Mouse (Mus musculus) monocyte, adult 59 days (primary cell): Measurements from ENCODE around the gene Tmem126a. TPM values are rescaled to one million over a fixed set of nuclear protein-coding genes. Genes with fewer than 3 reads are reported as not detected.

Experiments
- total RNA-seq, 2 experiments: library from RNA; stranded (reverse); gene quantifications; one replicate each; pipeline ENCODE4 v1.2.4; 2023

Tmem126a gene
- 10 to 100 TPM; 20.9 to 34.8 TPM for total RNA-seq

DNA sequence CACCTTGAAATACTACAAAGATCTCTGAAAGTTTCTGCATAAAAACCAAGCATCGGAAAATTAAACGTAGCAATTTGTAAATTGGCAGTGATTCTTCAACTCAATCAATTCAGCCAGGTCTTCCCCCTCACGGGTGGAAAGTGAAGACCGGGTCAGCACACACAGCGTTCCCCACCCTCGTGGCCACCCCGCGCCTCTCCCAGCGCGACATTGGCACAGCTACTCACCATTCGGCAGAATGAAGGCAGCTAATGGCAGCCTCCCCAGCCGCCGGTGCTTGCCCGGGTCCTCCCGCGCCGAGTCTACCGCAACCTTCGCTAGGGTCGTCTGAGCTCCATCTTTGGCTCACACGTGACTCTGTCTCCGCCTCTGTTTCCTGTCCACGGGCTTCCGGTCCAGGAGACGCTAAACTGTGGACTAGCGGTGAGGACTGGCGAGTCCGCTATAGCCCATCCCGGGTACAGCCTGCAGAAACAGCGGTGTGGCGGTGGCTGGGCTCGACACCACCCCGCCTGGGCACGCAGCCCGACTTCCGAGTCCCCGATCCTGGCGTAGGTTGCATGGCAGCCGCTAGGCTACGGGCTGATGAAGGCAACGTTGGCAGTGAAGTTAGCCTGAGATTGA is at the start of gene Tmem126a:
TSS of gene Tmem126a (minus strand) at position 385 of the 624 bp plus-strand sequence.

DNA sequence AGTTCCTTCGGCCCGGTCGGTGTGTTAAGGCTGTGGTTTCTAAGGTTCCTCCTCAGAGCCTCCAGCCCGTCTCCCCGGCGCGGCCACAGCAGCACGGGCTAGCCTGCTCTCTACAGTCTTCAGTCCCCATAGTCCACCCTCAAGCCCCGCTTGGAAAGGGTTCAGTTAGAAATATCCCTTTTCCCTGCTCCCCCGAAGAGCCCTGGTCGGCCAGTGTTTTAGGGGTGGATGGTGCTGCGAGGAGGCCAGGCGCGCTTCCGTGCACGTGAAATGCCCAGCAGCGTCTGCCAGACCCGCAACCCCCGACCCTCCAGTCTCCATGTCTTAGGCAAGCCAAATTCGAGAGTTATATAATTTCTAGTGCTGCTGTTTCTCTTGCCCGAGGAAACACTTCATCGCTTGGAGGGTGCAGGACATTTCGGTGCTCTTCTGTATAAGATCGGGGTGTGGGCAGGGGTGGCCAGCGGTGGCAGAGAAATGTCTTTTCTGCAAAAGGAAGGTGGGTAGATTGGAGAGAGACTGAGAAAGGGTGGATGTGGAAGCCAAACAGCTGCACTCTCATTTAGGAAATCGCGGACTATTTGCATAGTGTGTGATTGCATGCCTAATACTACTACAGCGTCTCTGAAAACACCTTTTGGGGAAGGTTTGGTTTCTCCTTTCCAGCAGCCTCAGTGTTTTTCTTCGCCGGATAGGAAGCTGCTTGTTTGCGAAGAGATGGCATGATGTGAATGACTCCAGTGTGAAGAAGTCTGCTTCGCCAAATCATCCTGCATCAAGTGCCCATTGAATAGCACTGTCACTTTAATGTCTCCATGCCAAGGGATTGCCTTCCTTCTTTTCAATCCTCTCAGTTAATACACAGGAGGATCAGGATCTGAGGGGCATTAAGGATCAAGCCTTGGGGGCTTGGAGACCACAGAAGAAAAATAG is 19.6 kb upstream of the Tmem126a start, which contains the start of gene Dlg2:
TSS of gene Dlg2 (plus strand) at position 360 of the 933 bp plus-strand sequence.

DNA sequence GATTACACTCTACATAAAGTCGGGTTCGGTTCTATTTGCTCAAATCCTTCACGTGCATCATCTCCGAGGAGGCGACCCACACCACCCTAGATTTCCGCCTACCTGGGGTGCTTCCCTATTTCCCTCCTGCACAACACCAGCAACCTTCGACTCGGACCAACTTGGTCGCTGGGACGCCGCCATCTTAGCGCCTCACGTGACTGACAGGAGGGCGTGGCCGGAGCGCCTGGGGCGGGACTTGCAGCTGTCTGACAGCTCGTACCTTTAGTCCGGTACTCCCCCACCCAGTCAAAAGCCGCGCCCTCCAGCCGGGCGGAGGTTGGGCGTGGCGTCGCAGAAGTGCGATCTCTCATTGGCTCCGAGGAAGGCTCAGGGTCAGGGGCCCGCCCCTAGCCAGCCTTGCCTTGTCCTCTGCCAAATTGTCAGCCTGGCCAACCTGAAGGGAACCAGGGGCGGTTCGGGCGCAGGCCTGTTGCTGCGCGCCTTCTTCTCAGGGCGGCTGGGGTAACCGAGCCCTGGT is 18.8 kb upstream of the Tmem126a start, which contains the start of gene Tmem126b:
TSS of gene Tmem126b (minus strand) at position 209 of the 520 bp plus-strand sequence.

DNA sequence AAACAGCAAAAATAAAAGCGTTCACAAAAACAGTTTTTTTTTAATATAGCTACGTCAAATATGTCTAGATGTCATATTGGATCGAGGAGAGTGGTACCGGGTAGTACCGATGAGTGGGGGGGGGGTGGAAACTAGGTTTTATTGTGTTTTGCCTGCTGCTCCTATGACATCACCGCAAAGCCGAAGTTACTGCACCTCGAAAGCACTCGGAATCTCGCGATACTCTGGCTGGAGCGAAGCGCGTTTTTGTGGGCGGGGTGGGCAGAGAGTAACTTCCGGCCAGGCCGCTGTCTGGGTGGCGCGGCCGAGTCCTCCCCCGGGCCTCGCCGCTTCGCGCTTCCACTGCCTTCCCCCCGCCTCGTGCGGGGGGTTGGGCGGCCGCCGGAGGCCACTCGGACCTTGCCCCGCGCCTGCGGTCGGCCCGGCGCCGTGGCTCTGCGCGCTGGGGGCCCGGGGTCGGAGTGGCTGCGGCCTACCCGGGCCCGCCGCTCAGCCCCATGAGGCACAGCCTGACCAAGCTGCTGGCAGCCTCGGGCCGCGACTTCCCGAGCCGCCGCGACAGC is 14.4 kb downstream of the Tmem126a start, which contains the start of gene Crebzf:
TSS of gene Crebzf (plus strand) at position 212 of the 563 bp plus-strand sequence.

DNA sequence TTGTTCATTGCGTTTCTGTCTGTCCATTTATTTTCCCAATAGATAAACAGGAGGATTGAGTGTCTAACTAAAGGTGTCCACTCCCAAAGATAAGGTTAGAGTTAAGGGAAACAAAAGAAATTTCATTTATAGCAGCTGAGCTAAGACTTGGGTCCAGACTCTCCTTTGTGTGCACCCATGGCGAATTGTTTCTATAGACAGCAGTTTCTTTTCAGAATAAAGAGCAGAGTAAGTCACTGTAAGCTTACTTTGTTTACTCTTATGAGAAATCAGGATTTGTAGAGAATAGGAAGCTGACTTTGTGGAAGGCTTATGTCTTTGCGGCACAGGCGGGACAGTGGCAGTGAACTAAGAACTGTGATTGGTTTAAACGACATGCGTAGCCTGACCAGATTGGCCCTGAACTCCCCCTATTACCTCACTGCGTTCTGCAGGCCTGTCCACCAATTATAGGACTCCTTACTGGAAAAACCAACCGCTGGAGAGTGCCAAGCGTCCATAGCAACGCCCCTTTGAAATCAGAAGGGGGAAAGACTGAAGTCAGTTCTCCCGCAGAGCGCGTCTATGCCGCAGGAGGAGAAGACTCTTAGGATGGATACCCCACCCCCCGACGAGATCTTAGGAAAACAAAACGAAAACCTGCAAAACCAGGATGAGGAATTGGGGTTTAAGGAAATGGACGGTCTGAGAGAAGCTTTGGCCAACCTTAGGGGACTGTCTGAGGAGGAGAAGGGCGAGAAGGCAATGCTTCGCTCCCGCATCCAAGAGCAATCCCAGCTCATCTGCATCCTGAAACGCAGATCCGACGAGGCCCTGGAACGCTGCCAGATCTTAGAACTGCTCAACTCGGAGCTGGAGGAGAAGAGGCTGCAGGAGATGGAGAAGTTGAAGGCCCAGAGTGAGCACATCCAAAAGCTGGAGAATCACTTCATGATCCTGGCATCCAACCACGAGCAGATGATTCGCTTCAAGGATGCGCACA is 30.7 kb downstream of the Tmem126a start, which contains the start of gene Ccdc89:
TSS of gene Ccdc89 (plus strand) at position 558 of the 982 bp plus-strand sequence.

Other genes starting within 250 kb of the Tmem126a start
- not detected for gene Ccdc83, start 191.5 kb downstream of the Tmem126a start, total RNA-seq
- under 1 TPM; 0.31 to 0.91 TPM for gene Sytl2, start 155.0 kb downstream of the Tmem126a start, total RNA-seq
- gene Ccdc89, start 30.7 kb downstream of the Tmem126a start, total RNA-seq = not detected
- gene Crebzf, start 14.5 kb downstream of the Tmem126a start, total RNA-seq = 10 to 100 TPM; 58.7 to 62.9 TPM
- 1 to 10 TPM; 6.5 to 7.2 TPM for gene Tmem126b, start 18.8 kb upstream of the Tmem126a start, total RNA-seq
- 1 to 10 TPM; 6.2 to 8.3 TPM for gene Dlg2, start 19.4 kb upstream of the Tmem126a start, total RNA-seq